9 mouse cellular contexts compared by ENCODE assay signal in genomic region chr10:60536098-60536811, GRCm38 (mm10).
DNase-seq lines count a peak whose midpoint lies in the region; ATAC-seq and TF ChIP-seq lines count a peak whose summit lies in the region.
"Had no signal": no experiment of that assay in that cellular context is flagged by ENCODE, and none has a peak within 500 bp of the region (broad histone marks: within the 10 kb centered on the region; RNA-seq: fewer than 3 reads in every experiment).

No protein-coding gene starts in this region.

- WGBS in forebrain, embryonic 11.5 days = 20% methylated on average over 13 of the region's 14 CpGs
- 15% methylated on average over 13 of the region's 14 CpGs for WGBS in forebrain, embryonic 15.5 days
- 16% methylated on average over 13 of the region's 14 CpGs for WGBS in hindbrain, postnatal 0 days

- no peak for TF ChIP-seq CTCF in hindbrain, postnatal 0 days (IDR thresholded peaks at IDR 0.05; ENCODE audit: low read depth)

- H3K4me2 ChIP-seq in forebrain, embryonic 11.5 days (ENCODE audit: low read depth, low read length, severe bottlenecking) = peak overlapping the region; percentile 24; the same call in 1 of the 2 replicates
- no peak overlapping the region for H3K4me2 ChIP-seq in forebrain, embryonic 15.5 days (replicated peaks)
- 0 out of 2 replicates have a peak overlapping the region, but pooled peaks have one; percentile 10 for H3K4me2 ChIP-seq in hindbrain, postnatal 0 days (ENCODE audit: low read depth, low read length)

- no peaks in the 10 kb centered on the region for H3K27me3 ChIP-seq in forebrain, embryonic 11.5 days (ENCODE audit: control insufficient read depth, insufficient read depth, low read length)
- no peaks in the 10 kb centered on the region for H3K27me3 ChIP-seq in forebrain, embryonic 15.5 days
- H3K27me3 ChIP-seq in hindbrain, postnatal 0 days (ENCODE audit: insufficient read depth, low read length) = no peaks in the 10 kb centered on the region; the same call in 1 of the 2 replicates

- H3K4me1 ChIP-seq in forebrain, embryonic 11.5 days (replicated peaks; ENCODE audit: control insufficient read depth, insufficient read depth, low read length) = no peaks in the 10 kb centered on the region; the same call in 1 of the 2 replicates
- 0 out of 2 replicates have a peak, but pooled peaks cover 2% of the 10 kb centered on the region for H3K4me1 ChIP-seq in forebrain, embryonic 15.5 days
- no peaks in the 10 kb centered on the region for H3K4me1 ChIP-seq in hindbrain, postnatal 0 days (ENCODE audit: insufficient read depth, low read length)

- H3K27ac ChIP-seq in forebrain, embryonic 11.5 days (ENCODE audit: low read depth, low read length) = no peak overlapping the region
- no peak overlapping the region for H3K27ac ChIP-seq in forebrain, embryonic 15.5 days (replicated peaks)
- H3K27ac ChIP-seq in hindbrain, postnatal 0 days = no peak overlapping the region
- H3K27ac ChIP-seq: heart, adult 2 months had no signal

- H3K4me3 ChIP-seq in forebrain, embryonic 11.5 days (ENCODE audit: low read depth, low read length) = no peak overlapping the region
- H3K4me3 ChIP-seq in forebrain, embryonic 15.5 days = no peak overlapping the region
- H3K4me3 ChIP-seq in hindbrain, postnatal 0 days (ENCODE audit: low read length) = no peak overlapping the region
- H3K4me3 ChIP-seq: heart, adult 2 months had no signal

- H3K9me3 ChIP-seq in forebrain, embryonic 11.5 days (ENCODE audit: control insufficient read depth, low read length) = no peaks in the 10 kb centered on the region
- no peaks in the 10 kb centered on the region for H3K9me3 ChIP-seq in forebrain, embryonic 15.5 days
- no peaks in the 10 kb centered on the region for H3K9me3 ChIP-seq in hindbrain, postnatal 0 days (ENCODE audit: low read length)

- DNase-seq in forebrain, embryonic 11.5 days (ENCODE audit: low spot score) = peak; percentile 69
- peak; percentile 69 for DNase-seq in embryo, embryonic 11 days
- DNase-seq in hindbrain, postnatal 0 days (ENCODE audit: low spot score) = no peak
- peak; percentile 3 for DNase-seq in lung, postnatal 25 days (ENCODE audit: low spot score)
- peak; percentile 25 to 36 for DNase-seq in thymus, postnatal 36 days
- no peak for DNase-seq in layer of hippocampus, adult 11-12 months (ENCODE audit: low spot score)
- DNase-seq in urinary bladder, adult 2 months (ENCODE audit: low spot score) = no peak

- H3K36me3 ChIP-seq in forebrain, embryonic 11.5 days (ENCODE audit: control insufficient read depth, insufficient read depth, low read length) = no peaks in the 10 kb centered on the region
- no peaks in the 10 kb centered on the region for H3K36me3 ChIP-seq in forebrain, embryonic 15.5 days
- no peaks in the 10 kb centered on the region for H3K36me3 ChIP-seq in hindbrain, postnatal 0 days (ENCODE audit: insufficient read depth, low read length)

- peak; percentile 55; the same call in 1 of the 2 replicates for ATAC-seq in forebrain, embryonic 11.5 days (replicated peaks; ENCODE audit: low FRiP score)
- ATAC-seq in forebrain, embryonic 15.5 days (replicated peaks) = no peak
- ATAC-seq in hindbrain, postnatal 0 days = 0 out of 2 replicates have a peak, but pooled peaks have one; percentile 21

- H3K9ac ChIP-seq in forebrain, embryonic 11.5 days (ENCODE audit: low read length) = no peak overlapping the region
- no peak overlapping the region for H3K9ac ChIP-seq in forebrain, embryonic 15.5 days (replicated peaks)
- no peak overlapping the region for H3K9ac ChIP-seq in hindbrain, postnatal 0 days (replicated peaks; ENCODE audit: low read length)

Comparison
In these comparisons a context has a peak if more than half of its experiments do, and no peak if none do; other contexts are left out.
1. DNase-seq: peak in forebrain, embryonic 11.5 days (single experiment), embryo, embryonic 11 days (single experiment), lung, postnatal 25 days (single experiment) and thymus, postnatal 36 days (2 of 2); none in hindbrain, postnatal 0 days (single experiment), layer of hippocampus, adult 11-12 months (single experiment) and urinary bladder, adult 2 months (single experiment).